Mouse (Mus musculus): ENCODE measurements around the gene Thumpd3.

DNA sequence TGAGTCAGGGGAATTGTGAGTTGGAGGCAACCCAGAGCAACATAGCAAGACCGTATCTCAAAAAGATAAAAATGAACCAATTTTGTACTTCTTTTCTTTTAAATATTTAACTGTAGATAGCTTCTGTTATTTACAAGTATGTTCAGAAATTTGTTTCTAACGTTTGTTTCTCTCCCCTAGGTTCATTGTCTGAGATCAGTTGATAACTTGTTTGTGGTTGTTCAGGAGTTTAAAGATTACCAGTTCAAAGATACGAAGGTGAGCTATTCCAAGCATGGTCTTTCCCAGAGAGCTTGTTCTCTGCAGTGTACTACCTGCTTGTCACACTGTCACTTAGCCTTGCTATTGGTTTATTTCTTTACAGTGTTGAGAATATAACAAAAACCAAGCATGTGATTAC is 3.1 kb downstream of the Thumpd3 start:
- TF ChIP-seq CTCF (IDR thresholded peaks at IDR 0.05; ENCODE audit: low read depth) (no peak), EP300 (optimal IDR thresholded peaks at IDR 0.05) (no peak)

All from stomach, postnatal 0 days (tissue).